Mouse (Mus musculus) gastrocnemius, postnatal 25 days (tissue): ENCODE measurements around the gene Hadha. TPM values are rescaled to one million over a fixed set of nuclear protein-coding genes. Genes with fewer than 3 reads are reported as not detected.

ENCODE experiments used
- DNase-seq: peaks from one replicate; pipeline ENCODE4 v3.0.0; 2022
- total RNA-seq, 2 experiments: library from RNA; stranded (reverse); gene quantifications; 1 replicate in 1 of 2; 2 replicates in 1 of 2; pipeline ENCODE4 v1.2.3; 2021

Gene Hadha
- total RNA-seq, 2 experiments from 2014 or later, result 270 to 342 TPM

DNA sequence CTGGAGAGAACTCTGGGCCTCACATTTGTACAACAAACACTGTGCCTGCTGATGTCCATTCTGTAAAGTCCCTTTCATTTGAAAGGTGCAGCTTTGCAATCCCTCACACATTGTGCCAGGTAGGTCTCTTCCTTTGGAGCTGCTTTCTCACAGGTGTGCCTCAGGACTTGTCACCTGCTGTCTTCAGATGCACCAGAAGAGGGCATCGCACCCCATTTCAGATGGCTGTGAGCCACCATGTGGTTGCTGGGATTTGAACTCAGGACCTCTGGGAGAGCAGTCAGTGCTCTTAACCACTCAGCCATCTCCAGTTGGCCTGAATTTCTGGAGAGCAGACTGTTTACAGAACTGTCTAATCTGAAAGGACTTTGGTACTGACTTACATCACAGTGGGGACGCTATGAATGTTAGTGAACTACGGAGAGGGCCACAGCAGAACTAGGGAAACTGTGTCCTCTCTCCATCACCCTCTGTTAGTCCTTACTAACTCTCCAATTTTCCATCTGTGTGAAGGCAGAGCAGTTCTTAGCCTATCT, 42.4 kb downstream of the Hadha start:
- DNase-seq, result no peak

DNA sequence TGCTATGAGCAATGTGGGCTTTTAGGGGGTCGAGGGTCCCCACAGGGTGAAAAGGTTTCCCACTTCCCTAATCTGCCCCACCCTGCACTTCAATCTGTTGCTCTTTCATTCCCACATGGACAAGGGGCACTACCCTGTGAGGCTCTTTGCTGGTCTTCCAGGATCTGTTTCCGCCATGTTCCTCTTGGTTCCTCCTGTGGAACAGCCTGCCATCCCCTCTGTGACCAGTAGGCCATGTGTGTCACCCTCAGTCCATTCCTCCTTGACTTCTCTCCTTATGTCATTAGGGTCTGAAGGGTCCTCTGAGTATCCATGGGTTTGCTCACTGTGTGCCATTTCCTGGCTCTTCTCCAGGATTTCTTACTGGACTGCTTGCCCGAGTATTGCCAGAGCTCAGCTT, 43.2 kb downstream of the Hadha start:
- no peak for DNase-seq

DNA sequence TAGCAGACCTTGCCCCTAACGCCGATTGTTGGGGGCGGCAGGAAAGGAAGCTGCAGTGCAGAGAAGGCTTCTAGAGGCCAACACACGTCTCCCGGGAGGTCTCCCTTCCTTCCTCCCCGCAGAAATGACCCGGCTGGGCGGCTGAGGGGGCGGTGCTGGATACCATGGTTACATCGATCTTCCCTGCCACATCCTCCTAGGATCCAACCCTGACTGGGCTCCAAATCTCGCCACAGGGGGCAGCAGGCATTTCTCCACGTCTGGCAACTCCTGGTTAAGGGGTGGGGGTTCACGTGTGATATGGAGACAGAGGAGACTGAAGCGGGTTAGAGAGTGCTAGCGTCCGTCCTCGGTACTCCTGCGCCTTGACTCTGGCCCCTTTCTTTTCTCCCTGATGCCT, 43.8 kb downstream of the Hadha start:
- DNase-seq, result no peak

DNA sequence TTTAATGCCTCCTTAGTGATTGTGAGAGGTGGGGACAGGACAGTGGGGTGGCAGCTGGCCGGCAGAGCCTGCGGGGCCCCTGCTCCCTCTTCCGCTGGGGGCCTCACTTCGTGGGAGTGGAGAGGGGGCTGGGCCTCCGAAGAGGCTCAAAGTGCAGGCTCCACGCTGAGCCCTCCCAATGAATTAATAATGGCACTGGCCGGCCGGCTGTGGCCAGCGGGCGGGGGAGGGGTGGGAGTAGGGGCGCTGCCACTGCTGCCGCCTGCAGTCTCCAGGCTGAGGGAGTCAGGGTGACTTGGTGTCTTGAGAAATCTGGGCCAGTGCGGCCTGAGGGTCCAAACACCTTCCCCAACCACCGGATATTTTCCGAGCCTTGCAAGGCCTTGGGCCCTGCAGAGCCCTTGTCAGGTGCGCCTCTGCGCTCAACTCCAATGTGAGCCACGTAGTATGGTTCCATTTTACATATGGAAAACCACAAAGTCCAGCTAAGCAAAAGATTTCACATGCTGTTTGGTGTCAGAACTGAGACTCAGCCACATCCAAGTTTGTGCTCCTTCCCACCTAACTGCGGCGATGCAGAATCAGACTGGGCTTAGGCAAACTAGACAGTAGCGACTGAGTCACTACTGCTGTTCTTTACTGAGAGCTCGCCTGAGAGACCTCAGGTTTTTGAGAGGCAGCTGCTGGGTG, 44.4 kb downstream of the Hadha start:
- no peak for DNase-seq

DNA sequence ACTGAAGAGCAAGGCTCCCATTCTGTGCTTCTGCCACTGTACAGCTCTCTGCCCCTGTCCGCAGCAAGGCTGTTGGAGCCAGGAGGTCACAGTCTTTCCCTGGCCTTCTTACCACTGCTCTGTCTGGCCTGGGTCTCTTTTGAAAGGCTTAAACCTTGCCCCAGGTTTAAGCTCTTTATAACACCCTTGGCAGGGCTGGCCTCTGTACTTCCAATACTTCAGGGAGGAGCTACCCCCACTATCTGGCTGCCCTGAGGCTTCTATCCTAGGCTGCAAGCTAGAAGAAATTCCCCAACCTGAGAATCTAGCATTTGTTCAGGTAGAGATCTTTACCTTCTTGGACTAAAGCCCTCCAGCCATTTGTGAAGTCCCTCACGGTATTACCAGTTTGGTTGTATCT, 45.1 kb downstream of the Hadha start:
- DNase-seq, result no peak

DNA sequence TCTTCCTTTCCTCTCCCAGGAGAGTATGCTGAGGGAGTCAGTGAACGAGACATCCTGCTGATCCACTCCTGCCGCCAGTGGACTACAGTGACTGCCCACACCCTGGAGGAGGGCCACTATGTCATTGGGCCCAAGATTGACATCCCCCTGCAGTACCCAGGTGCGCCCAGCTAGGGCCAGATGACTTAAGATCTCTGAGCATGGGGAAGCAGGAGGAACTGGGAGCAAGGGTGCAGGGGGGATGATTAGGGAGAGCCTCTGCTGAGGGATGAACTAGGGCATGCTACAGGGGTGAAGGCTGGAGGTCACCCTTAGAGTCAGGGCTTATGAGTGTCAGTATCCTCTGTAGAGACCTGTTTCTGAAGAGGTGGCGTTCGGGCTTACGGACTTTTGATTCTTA, 46.7 kb downstream of the Hadha start:
- DNase-seq, result no peak

DNA sequence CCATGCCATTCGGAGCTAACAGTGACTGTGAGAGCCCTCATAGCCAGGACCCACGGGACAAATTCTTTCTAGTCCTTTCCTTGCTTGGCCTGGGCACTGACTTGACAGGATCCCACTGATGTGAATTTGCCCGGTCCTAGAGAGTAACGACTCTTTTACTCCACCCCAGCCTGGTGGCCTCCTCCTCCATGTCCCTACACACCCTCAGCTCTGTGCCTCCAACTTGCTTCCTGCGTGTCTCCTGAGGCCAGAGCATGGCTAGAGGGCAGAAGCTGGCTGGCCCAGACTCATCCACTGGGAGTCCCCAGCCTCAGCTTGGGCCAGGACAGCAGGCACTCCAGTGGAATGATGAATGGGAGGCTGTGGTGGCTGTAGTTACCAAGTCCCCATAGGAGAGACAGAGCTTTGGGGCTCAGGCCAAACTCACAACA, 47.3 kb downstream of the Hadha start:
- DNase-seq, result no peak

DNA sequence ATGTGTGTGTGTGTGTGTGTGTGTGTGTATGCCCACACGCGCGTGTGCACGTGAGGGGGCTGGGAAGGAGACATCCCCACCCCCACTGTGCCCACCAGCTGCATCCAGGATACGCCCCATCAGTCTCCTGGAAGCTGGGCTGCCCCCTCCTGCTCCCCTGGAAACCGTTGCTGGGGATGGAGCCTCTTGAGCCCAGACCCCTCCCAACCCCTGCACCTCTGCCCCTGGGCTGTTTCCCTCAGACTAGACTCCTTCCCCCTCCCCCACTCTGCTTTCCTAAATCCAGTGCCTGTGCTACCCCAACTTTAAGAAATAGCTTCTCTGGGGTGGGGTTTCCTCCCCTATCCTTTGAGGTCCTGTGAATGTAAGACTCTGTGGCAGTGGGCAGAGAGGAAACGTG, 47.8 kb downstream of the Hadha start:
- DNase-seq, result no peak

DNA sequence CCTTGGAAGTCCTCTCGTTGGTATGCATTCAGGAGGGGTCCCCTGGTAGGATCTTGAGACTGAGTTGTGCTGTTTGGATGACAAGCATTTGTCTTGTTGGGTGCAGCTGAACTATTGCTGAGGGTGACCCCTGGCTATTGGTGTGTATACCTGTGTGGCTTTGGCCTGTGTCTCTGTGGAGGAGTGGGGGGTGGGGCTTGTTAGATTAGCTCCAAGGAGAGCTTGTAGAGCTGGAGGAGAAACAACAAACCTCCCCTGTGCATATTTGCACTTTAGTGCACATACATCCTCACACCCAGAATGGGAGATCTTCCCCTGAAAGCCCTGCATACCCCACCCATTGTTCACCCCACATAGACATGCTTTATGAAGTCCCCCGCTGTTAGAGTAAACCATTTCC, 48.2 kb downstream of the Hadha start:
- no peak for DNase-seq

DNA sequence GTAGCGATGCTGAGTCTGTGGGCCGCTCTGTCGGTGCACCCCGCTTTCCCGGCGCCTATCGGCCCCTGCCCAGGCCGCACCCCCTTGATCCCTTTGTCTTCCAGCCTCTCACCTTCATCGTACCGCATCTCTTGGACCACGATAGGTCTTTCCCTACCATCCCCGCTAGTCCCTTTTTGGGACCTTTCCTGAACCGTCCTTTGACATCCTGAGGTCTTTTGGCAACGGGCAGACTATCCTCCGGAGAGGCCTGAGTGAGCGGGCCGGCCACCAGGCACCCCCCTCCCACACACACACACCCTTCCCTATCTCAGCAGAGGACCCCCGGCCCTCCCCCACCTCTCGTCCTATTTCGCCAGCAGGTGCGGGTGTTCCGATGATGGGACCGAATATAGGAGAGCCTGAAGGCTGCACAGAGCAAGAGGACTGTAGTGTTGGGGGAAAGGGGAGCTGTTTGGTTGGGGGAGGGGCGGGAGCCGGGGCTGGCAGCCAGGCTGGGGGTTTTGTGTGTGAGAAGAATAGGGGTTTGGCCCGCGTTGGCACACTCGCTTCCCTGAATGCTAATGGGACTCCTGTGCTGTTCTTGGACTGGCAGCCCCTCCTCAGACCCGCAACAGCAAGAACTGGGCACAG, 49.2 kb downstream of the Hadha start, which contains the start of gene 3110082J24Rik:
Gene 3110082J24Rik (minus strand): TSS at position 419 of the 633 bp plus-strand sequence.
- DNase-seq, result no peak

DNA sequence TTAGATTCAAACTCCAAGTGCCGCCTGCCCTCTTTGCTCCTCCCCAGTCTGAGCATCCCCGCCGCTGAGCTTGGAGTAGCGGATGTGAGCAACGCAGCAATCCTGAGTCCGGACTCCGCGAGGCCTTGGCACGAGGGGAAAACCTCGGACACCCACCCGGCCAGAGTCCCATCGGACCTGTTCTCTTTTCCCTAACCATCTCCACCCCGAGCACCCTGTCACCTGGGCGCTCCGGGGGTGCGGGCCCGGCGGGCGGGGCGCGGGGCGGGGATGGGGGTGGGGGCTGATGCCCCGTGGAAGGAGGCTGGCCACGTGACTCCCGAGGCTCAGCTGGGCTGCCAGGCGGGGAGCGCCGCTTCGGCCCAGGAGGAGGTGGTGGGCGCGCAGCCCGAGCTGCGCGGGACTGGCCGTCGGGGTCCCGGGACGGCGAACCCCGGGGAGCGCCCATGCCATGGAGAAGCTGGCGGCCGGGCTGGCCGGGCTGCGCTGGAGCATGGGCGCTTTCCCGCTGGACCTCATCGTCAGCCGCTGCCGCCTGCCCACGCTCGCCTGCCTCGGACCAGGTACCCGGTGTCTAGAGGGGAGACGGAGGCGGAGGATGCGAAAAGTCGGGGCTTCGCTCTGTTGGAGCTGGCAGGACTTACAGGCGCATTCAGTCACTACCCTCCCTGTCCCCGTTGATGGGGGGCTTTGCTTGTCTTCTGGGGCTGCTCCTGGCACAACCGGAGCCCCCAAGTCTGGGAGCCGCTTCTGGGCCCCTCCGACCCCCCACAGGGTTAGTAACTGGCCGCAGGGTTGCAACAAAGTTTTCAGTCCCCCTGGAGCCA, 49.9 kb downstream of the Hadha start, which contains the start of gene Garem2:
Gene Garem2 (plus strand): TSS at position 321 of the 827 bp plus-strand sequence.
- no peak for DNase-seq

DNA sequence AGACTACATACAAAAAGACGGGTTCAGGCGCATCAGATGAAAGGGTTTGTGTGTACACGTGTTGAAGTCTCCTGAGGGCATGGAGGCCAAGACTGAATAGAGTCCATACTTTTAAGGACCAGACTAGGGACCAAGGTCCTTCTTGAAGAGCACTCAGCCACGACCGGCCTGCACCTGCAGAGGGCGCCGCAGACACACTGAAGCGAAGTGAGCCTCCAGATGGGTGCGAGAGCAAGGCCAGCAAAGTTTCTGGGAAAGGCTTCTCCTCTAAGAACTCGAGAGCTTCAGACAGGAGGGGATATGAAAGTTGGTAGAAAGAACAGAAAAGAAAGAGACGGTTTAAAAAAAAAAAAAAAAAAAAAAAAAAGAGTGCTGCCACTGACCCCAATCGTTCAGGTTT, 50.6 kb downstream of the Hadha start:
- DNase-seq, result no peak

DNA sequence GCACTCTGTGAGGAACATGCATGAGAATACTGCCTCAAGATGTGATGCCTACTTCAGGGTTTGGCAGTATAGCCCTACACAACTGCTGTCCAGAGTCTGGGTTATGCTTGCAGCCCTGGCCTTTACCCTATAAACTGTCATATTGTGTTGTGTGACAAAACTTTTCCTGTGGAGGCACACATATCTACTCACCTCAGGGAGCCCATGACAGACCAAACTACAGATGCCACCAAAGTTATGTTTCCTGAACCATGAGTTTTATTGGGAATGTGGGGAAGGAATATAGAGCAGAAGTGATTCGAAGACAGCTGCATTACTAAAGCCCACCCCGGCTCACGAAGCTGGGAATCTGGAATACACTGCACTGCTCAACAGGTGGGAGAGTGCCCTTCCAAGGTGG, 51.6 kb downstream of the Hadha start:
- no peak for DNase-seq

DNA sequence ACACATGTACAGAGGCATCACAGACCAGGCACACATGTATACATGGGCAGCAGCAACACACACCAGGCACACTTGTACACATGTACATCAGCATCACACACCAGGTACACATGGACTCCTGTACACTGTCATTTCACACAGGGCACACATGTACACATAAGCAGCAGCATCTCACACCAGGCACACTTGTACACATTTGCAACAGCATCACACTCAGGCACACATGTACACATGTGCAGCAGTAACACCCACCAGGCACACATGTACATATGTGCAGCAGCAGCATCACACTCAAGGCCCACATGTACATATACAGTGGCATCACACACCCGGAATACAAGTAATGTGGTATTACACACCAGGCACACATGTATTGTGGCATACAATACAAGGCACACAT, 56.7 kb downstream of the Hadha start:
- DNase-seq, result no peak

DNA sequence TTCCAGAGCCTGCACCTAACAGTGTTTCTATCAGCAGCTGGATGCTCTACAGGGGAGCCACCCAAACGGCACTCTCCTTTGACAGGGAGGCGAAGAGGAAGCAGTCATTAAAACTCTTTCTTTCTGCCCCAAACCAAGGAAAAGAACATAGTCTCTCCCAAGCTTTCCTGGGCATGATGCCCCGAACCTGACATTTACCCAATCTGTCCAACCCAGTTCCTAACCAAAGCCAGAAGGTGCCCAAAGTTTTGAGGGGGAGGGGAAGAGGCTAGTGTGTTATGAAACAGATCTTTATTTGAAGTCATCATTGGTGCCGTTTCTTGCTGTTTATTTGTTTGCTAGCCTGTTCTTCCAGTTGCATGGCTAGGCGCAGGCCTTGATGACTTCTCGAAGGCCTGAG, 59.2 kb downstream of the Hadha start:
- DNase-seq, result no peak

DNA sequence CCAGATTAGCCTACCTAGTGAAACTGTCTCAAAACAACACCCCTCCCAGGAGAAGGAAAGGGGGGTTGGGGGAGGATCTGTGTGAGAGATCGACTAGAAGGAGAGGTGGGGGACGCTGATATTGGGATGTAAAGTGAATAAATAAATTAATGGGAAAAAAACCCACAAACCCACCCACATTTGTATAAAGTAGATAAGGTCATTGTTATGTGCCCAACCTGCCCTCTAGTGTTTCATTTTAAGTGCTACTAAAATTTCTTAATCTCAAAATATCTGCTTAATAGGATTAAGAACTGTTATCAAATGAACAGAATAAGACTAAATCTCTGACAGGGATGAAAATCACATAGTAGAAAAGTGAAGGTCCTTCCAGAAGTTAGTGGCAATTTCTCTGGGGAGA, 60.6 kb downstream of the Hadha start:
- no peak for DNase-seq

DNA sequence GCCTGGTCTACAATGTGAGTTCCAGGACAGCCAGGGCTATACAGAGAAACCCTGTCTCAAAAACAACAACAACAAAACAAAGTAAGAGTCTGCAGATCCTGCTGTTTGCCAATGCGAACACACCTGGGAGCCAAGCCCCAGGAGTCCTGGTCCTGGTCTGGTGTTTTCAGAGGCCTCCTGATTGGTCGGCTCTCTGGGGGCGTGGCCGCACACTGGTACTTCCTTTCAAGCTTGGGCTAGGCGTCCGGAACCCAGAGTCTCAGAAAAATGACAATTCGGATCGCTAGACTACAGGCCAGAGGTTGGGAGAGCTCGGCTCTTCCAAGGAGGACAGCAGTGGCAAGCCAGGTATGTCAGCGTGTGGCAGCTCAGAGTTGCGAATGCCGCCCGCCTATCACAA, 62.3 kb downstream of the Hadha start:
- DNase-seq, result no peak

DNA sequence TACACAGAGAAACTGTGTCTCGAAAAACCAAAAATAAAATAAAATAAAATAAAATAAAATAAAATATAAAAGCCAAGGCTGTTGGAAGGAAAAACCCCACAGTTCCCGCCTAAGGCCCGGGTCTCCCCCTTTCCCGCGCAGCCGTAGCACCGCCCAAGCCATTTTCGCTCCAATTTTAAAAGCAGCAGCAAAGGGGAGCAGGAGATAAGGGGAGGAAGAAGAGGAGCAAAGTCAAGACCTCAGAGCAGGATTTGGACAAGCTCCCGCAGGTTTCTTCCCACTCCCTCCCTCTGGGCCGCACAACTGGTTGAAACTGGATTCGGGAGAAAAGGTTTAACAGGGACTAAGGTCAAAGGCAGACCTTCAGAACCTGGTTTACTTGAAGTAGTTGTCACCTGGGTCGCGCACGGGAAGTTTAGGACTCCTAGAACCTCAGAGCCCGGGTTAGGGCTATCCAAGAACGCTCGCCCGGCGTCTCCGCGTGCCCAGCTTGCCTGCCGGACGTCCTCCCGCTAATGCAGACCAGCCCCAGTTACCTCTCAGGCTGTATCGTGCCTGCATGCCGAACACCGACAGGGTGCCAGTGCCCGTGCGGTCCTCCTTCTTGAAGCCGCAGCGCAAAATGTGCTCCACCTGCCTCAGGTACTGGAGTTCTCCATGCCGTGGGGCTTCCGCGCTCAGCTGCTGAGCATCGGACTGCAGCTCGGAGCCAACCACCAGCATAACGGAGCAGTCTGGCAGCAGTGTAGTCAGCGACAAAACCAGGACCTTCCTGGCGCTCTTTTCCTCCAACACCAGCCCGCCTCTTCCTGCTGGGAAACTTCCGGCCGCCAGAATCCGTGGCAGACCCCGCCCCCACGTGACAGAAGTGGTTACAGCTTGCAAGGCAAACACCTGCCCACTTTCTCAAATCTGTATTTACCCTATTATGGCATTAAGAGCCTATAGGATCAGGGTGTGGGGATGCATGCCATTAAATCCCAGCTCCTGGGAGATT, 81.8 kb downstream of the Hadha start, which contains the start of gene Tyms:
Gene Tyms (minus strand): TSS at position 793 of the 997 bp plus-strand sequence.
- DNase-seq, result peak; percentile 60

DNA sequence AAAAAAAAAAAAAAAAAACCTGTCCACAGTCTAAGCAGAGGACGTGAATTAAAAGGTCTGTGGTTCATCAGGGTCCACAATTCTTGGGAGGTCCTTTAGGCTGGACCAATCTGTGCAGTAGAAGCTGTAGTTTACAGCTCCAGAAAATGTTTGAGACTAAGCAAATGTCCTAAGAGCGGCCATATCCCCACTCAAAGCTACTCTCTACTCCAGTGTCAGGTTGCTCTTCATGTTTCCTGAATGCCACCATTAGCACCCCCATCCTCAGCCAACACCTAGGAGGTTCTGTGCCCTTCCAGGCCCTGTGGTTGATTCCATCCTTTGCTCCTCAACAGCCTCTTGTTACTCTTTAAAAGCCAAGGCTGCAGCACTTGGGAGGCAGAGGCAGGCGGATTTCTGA, 82.6 kb downstream of the Hadha start:
- DNase-seq, result no peak

DNA sequence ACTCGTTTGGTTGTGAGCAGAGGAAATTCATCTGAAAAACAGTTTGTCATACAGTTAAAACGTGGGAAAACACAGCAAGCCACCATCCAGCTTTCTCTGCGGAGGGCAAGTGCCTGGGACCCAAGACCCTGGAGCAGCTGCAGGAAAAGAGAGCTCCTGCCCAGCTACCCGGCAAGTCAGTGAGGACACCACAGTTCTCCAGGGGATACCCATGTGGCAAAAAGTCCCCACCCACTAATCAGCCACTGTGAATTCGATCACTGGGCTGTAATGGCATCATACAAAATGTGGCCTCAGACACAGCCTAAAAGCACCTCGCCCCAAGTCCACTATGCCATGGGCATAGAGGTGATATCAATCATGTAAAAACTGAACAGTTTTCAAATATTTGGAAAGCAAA, 83.3 kb downstream of the Hadha start:
- DNase-seq, result no peak
